Mouse (Mus musculus): Measurements from ENCODE around the gene Osbpl9.

DNA sequence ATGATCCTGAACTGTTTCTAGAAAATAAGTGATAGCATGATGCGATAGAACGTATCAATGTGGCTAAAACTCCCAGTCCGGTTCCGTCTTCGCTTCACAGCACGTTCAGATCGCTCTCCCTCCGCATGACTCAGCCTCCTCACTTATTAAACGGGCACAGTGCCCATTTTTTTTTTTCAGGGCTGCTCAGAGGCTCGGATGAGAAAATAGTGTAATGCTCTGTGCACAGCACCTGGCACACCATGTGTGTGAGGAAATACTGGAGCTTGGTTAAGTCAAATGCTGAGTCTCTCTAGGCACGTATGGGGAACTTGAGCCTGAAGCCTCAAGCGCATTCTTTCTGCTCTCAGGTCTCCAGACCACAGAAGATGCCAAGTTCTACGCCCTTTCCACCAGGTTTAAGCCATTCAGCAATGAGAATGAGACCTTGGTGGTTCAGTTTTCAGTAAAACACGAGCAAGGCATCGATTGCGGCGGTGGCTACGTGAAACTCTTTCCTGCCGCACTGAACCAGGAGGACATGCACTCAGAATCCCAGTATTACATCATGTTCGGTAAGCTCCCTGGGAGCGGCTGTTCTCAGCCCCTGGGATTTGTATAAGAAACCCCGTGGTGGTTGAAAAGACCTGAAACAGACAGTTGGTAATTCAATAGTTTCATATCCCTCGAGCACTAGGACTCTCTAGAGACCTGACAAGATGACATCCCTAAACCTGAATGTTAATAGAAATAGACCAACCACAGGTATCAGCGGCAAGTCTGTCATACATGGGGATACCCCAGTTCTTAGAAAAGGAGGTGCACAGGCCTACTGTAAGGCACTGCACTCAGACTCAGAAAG is 36.6 kb upstream of the Osbpl9 start:
- TF ChIP-seq GATA1 (IDR thresholded peaks at IDR 0.05; ENCODE audit: borderline replicate concordance, low read length) (no peak), FLI1 (IDR thresholded peaks at IDR 0.05; ENCODE audit: low read length) (no peak)

Data from megakaryocyte, embryonic 14.5 days (primary cell).